8 mouse cellular contexts compared by ENCODE assay signal in the genomic region with DNA sequence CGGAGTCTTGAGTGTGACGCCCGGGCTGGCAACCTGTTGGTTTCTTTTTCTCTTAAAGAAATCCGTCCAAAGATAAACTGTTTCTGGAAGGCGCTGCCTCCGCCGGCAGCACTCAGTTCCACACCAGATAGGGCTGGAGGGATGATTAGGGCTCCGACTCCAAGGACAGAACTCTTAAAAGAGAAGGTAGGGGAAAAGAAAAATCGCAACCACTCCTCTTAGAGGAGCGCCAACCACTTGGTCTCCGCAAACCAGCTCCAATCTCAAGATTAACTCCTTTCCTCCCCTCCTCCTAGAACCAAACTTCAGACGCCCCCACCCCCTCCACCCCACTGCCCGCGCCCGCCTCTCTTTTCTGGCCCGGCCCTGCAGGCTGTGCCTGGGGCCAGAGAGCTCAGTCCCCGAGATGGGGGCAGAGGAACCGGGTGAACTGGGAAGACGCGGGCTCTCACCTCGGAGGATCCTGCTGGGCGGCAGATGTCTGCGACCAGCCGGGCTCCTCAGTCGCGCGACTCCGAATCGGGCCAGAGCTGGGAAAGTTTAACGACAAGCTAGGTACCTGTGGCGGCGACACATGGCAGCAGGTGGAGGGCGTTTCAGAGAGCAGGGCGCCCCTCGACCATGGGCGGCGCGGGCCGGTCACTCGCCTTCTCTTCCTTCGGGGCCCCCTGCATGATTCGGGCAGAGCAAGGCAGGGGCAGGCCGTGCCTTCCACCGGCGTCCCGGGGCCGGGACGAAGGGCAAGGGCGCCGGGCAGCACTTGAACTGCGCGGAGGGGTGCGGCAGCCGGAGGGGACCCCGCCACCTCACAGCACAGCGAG. TPM values are rescaled to one million over a fixed set of nuclear protein-coding genes. Genes with fewer than 3 reads are reported as not detected.
DNase-seq lines count a peak whose midpoint lies in the region; ATAC-seq and TF ChIP-seq lines count a peak whose summit lies in the region.

No protein-coding gene starts in this region.

- intact Hi-C loops in left cerebral cortex, adult 2 months (cut with DNase I), result loop anchor here (5.0 kb wide), 1 partner anchor 180 kb away; no protein-coding TSS in a partner anchor
- intact Hi-C loops in left cerebral cortex, postnatal 14 days (cut with DNase I), result loop anchor here (2.0 to 5.0 kb wide), 2 partner anchors 182 to 275 kb away; no protein-coding TSS in a partner anchor

- no peaks in the 10 kb centered on the region for H3K9me3 ChIP-seq in heart, embryonic 16.5 days (replicated peaks; ENCODE audit: control insufficient read depth, low read length)
- H3K9me3 ChIP-seq in liver, embryonic 16.5 days (replicated peaks; ENCODE audit: control insufficient read depth, low read length), result no peaks in the 10 kb centered on the region
- H3K9me3 ChIP-seq in stomach, embryonic 16.5 days (replicated peaks; ENCODE audit: control insufficient read depth, low read length), result no peaks in the 10 kb centered on the region

- DNase-seq in left cerebral cortex, adult 2 months (ENCODE audit: extremely low spot score in 1 of 2, low spot score in 2 of 2), result no peak
- no peak for DNase-seq in left cerebral cortex, adult 8-10 months (ENCODE audit: low spot score in 2 of 2)
- peak; percentile 28 for DNase-seq in MN1 (ENCODE audit: low spot score)
- peak; percentile 56 to 70 for DNase-seq in cerebellum, postnatal 25 days
- DNase-seq in left cerebral cortex, postnatal 14 days (ENCODE audit: low spot score in 2 of 2), result no peak

- under 1% methylated on average over 54 of the region's 56 CpGs for WGBS in heart, embryonic 16.5 days
- under 1% methylated on average over 56 of the region's 56 CpGs for WGBS in liver, embryonic 16.5 days (ENCODE audit: insufficient replicate concordance)
- under 1% methylated on average over 56 of the region's 56 CpGs for WGBS in stomach, embryonic 16.5 days

- H3K36me3 ChIP-seq in heart, embryonic 16.5 days (ENCODE audit: control insufficient read depth, insufficient read depth), result no peaks in the 10 kb centered on the region
- H3K36me3 ChIP-seq in liver, embryonic 16.5 days (ENCODE audit: control insufficient read depth, insufficient read depth), result peaks cover 12% of the 10 kb centered on the region
- no peaks in the 10 kb centered on the region for H3K36me3 ChIP-seq in stomach, embryonic 16.5 days (ENCODE audit: control insufficient read depth, insufficient read depth, low read length)

- peak overlapping the region; percentile 57 for H3K4me3 ChIP-seq in left cerebral cortex, adult 2 months
- peak overlapping the region; percentile 88 for H3K4me3 ChIP-seq in heart, embryonic 16.5 days (ENCODE audit: low read length)
- H3K4me3 ChIP-seq in liver, embryonic 16.5 days (ENCODE audit: low read depth, low read length), result peak overlapping the region; percentile 71
- peak overlapping the region; percentile 75 for H3K4me3 ChIP-seq in stomach, embryonic 16.5 days (replicated peaks; ENCODE audit: low read length)

- H3K4me1 ChIP-seq in heart, embryonic 16.5 days (ENCODE audit: control insufficient read depth, insufficient read depth, low read length), result peaks cover 39% of the 10 kb centered on the region
- peaks cover 56% of the 10 kb centered on the region for H3K4me1 ChIP-seq in liver, embryonic 16.5 days (ENCODE audit: control insufficient read depth, low read depth, low read length)
- peaks cover 8% of the 10 kb centered on the region; the same call in 1 of the 2 replicates for H3K4me1 ChIP-seq in stomach, embryonic 16.5 days (ENCODE audit: control insufficient read depth, insufficient read depth, low read length)

- H3K9ac ChIP-seq in heart, embryonic 16.5 days (ENCODE audit: low read length), result peak overlapping the region; percentile 89
- peak overlapping the region; percentile 72 for H3K9ac ChIP-seq in liver, embryonic 16.5 days (ENCODE audit: low read depth, low read length)
- peak overlapping the region; percentile 83 for H3K9ac ChIP-seq in stomach, embryonic 16.5 days (ENCODE audit: low read length)

- peak overlapping the region; percentile 98 for H3K4me2 ChIP-seq in heart, embryonic 16.5 days (ENCODE audit: low read depth, low read length)
- H3K4me2 ChIP-seq in liver, embryonic 16.5 days (ENCODE audit: low read depth, low read length), result peak overlapping the region; percentile 90
- peak overlapping the region; percentile 94 for H3K4me2 ChIP-seq in stomach, embryonic 16.5 days (ENCODE audit: low read depth, low read length)

- peaks cover 6% of the 10 kb centered on the region for H3K27me3 ChIP-seq in heart, embryonic 16.5 days (ENCODE audit: control insufficient read depth, insufficient read depth, low read length)
- H3K27me3 ChIP-seq in liver, embryonic 16.5 days (ENCODE audit: control insufficient read depth, insufficient read depth, low read depth, low read length), result peaks cover 12% of the 10 kb centered on the region
- H3K27me3 ChIP-seq in stomach, embryonic 16.5 days (ENCODE audit: control insufficient read depth, insufficient read depth, low read length), result peaks cover 6% of the 10 kb centered on the region; the same call in 1 of the 2 replicates

- peak; percentile 0; the same call in 1 of the 2 replicates for ATAC-seq in heart, embryonic 16.5 days (replicated peaks; ENCODE audit: extremely low read depth, insufficient read depth, low FRiP score)
- no peak for ATAC-seq in liver, embryonic 16.5 days (ENCODE audit: low read depth)
- ATAC-seq in stomach, embryonic 16.5 days (ENCODE audit: insufficient read depth, low FRiP score), result no peak

- TF ChIP-seq CTCF in left cerebral cortex, adult 2 months (IDR thresholded peaks at IDR 0.05), result no peak

- no peak overlapping the region for H3K27ac ChIP-seq in left cerebral cortex, adult 2 months
- H3K27ac ChIP-seq in heart, embryonic 16.5 days (ENCODE audit: low read length), result peak overlapping the region; percentile 91
- H3K27ac ChIP-seq in liver, embryonic 16.5 days (ENCODE audit: low read length), result peak overlapping the region; percentile 66
- peak overlapping the region; percentile 90 for H3K27ac ChIP-seq in stomach, embryonic 16.5 days (ENCODE audit: low read length)

RNA-seq across cellular contexts. Expression of a gene that starts 0.7 kb away (rescaled TPM):
- 1 to 10 TPM in 1 of 2 experiments, under 1 TPM in 1; 0.93 to 1.4 TPM for total RNA-seq in left cerebral cortex, adult 2 months (2021)
- 1 to 10 TPM; 2.2 to 2.8 (median 2.6) TPM for total RNA-seq in left cerebral cortex, adult 8-10 months (2022)
- 1.8 and 1.9 TPM in 2 replicates for polyA plus RNA-seq in heart, embryonic 16.5 days (2015; fragmentation: Nextera tagmentation; extraction: Ambion mirVana)
- 1.9 and 2.2 TPM in 2 replicates for polyA plus RNA-seq in liver, embryonic 16.5 days (2015; fragmentation: Nextera tagmentation; extraction: Ambion mirVana)
- 5.5 and 5.7 TPM in 2 replicates for polyA plus RNA-seq in stomach, embryonic 16.5 days (2015; fragmentation: Nextera tagmentation; extraction: Ambion mirVana)
- total RNA-seq in left cerebral cortex, postnatal 14 days (2021), result 1 to 10 TPM in 1 of 2 experiments, under 1 TPM in 1; 0.57 to 1.5 TPM

RNA-seq across cellular contexts. Expression of a gene that starts 46.6 kb away (rescaled TPM):
- total RNA-seq in left cerebral cortex, adult 2 months (2021), result 10 to 100 TPM; 19.7 to 20.2 TPM
- total RNA-seq in left cerebral cortex, adult 8-10 months (2022), result 10 to 100 TPM; 16.3 to 21.0 (median 19.7) TPM
- 3.2 and 3.9 TPM in 2 replicates for polyA plus RNA-seq in heart, embryonic 16.5 days (2015; fragmentation: Nextera tagmentation; extraction: Ambion mirVana)
- polyA plus RNA-seq in liver, embryonic 16.5 days (2015; fragmentation: Nextera tagmentation; extraction: Ambion mirVana), result 0.61 and 0.84 TPM in 2 replicates
- polyA plus RNA-seq in stomach, embryonic 16.5 days (2015; fragmentation: Nextera tagmentation; extraction: Ambion mirVana), result 3.5 and 4.0 TPM in 2 replicates
- total RNA-seq in left cerebral cortex, postnatal 14 days (2021), result 10 to 100 TPM; 26.0 to 27.8 TPM

Comparison
In these comparisons a context has a peak if more than half of its experiments do, and no peak if none do; other contexts are left out.
1. DNase-seq: peak in MN1 (single experiment) and cerebellum, postnatal 25 days (2 of 2); none in left cerebral cortex, adult 2 months (0 of 2), left cerebral cortex, adult 8-10 months (0 of 2) and left cerebral cortex, postnatal 14 days (0 of 2).
2. Peak in every context shown above with its lines, with median percentiles within 50 percentile points of each other: H3K4me3 ChIP-seq, H3K4me2 ChIP-seq and H3K9ac ChIP-seq.